9 mouse cellular contexts compared by ENCODE assay signal in the genomic region with DNA sequence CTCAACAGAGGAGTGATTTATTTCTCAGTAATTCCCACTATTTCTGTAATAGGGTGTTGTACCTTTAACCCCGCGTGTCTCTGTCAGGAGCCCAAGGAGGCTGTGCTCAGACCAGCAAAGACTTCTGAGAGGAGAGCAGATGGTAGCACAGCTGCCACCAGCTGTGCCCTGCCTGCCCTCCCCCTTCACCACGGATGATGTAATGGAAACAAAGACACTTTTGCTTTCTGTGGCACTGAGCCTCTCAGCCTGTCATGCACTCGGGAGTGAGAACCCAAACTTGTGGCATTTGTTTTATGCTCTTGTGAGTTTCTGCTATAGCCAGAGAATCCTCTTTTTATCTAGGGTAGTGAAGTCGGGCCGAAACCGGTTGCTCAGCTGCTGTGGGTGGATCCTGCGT.
DNase-seq lines count a peak whose midpoint lies in the region; ATAC-seq and TF ChIP-seq lines count a peak whose summit lies in the region.
"Had no signal": no experiment of that assay in that cellular context is flagged by ENCODE, and none has a peak within 500 bp of the region (broad histone marks: within the 10 kb centered on the region; RNA-seq: fewer than 3 reads in every experiment).

No protein-coding gene starts in this region.

- no peak overlapping the region for H3K9ac ChIP-seq in forebrain, embryonic 12.5 days
- no peak overlapping the region for H3K9ac ChIP-seq in hindbrain, embryonic 11.5 days (ENCODE audit: low read depth, low read length)
- H3K9ac ChIP-seq in liver, embryonic 12.5 days: no peak overlapping the region

- H3K36me3 ChIP-seq in spleen, adult 2 months (ENCODE audit: control insufficient read depth, insufficient read depth, low read length): no peaks in the 10 kb centered on the region
- 0 out of 2 replicates have a peak, but pooled peaks cover 3% of the 10 kb centered on the region for H3K36me3 ChIP-seq in forebrain, embryonic 12.5 days (replicated peaks)
- no peaks in the 10 kb centered on the region for H3K36me3 ChIP-seq in hindbrain, embryonic 11.5 days (ENCODE audit: control insufficient read depth, insufficient read depth, low read length)
- no peaks in the 10 kb centered on the region for H3K36me3 ChIP-seq in myocyte (ENCODE audit: control insufficient read depth, insufficient read depth)
- H3K36me3 ChIP-seq in liver, embryonic 12.5 days: no peaks in the 10 kb centered on the region

- intact Hi-C loops in left cerebral cortex, postnatal 14 days (cut with DNase I): no loop called here

- H3K79me2 ChIP-seq in myocyte (ENCODE audit: control insufficient read depth, insufficient read depth): peaks cover 78% of the 10 kb centered on the region

- 47% methylated on average over 8 of the region's 8 CpGs for WGBS in spleen, adult 2 months
- 31% methylated on average over 8 of the region's 8 CpGs for WGBS in forebrain, embryonic 12.5 days
- 40% methylated on average over 8 of the region's 8 CpGs for WGBS in hindbrain, embryonic 11.5 days
- 52% methylated on average over 8 of the region's 8 CpGs for WGBS in liver, embryonic 12.5 days (ENCODE audit: insufficient replicate concordance)

- no peaks in the 10 kb centered on the region for H3K9me3 ChIP-seq in forebrain, embryonic 12.5 days
- H3K9me3 ChIP-seq in hindbrain, embryonic 11.5 days (ENCODE audit: control insufficient read depth, low read length): no peaks in the 10 kb centered on the region
- H3K9me3 ChIP-seq in liver, embryonic 12.5 days (replicated peaks): no peaks in the 10 kb centered on the region

- ATAC-seq in forebrain, embryonic 12.5 days (ENCODE audit: low FRiP score): peak; percentile 79
- ATAC-seq in hindbrain, embryonic 11.5 days (ENCODE audit: low FRiP score): peak; percentile 86
- ATAC-seq in liver, embryonic 12.5 days: no peak
- no peak for ATAC-seq in erythroid progenitor cell, adult 5-6 weeks (replicated peaks; ENCODE audit: low FRiP score, poor library complexity, severe bottlenecking)

- no peak for TF ChIP-seq POLR2A in spleen, adult 2 months (IDR thresholded peaks at IDR 0.05; ENCODE audit: low read depth, low read length)
- TF ChIP-seq POLR2A in myocyte (IDR thresholded peaks at IDR 0.05; ENCODE audit: insufficient read length, low read depth): peak; percentile 37

- no peaks in the 10 kb centered on the region; the same call in 1 of the 2 replicates for H3K4me1 ChIP-seq in spleen, adult 2 months (ENCODE audit: control insufficient read depth, insufficient read depth, insufficient read length)
- peaks cover 58% of the 10 kb centered on the region for H3K4me1 ChIP-seq in forebrain, embryonic 12.5 days
- H3K4me1 ChIP-seq in hindbrain, embryonic 11.5 days (replicated peaks; ENCODE audit: control insufficient read depth, insufficient read depth, low read length): peaks cover 4% of the 10 kb centered on the region
- H3K4me1 ChIP-seq in liver, embryonic 12.5 days: 0 out of 2 replicates have a peak, but pooled peaks cover 18% of the 10 kb centered on the region

- H3K27me3 ChIP-seq in spleen, adult 2 months (ENCODE audit: control insufficient read depth, insufficient read depth, low read length): no peaks in the 10 kb centered on the region
- H3K27me3 ChIP-seq in forebrain, embryonic 12.5 days: no peaks in the 10 kb centered on the region
- H3K27me3 ChIP-seq in hindbrain, embryonic 11.5 days (ENCODE audit: control insufficient read depth, insufficient read depth, low read length): no peaks in the 10 kb centered on the region
- no peaks in the 10 kb centered on the region for H3K27me3 ChIP-seq in myocyte (ENCODE audit: control insufficient read depth, insufficient read depth, insufficient read length)
- H3K27me3 ChIP-seq in liver, embryonic 12.5 days (replicated peaks): no peaks in the 10 kb centered on the region; the same call in none of the 2 replicates

- peak overlapping the region; percentile 32 for H3K4me2 ChIP-seq in forebrain, embryonic 12.5 days
- H3K4me2 ChIP-seq in hindbrain, embryonic 11.5 days (replicated peaks; ENCODE audit: low read depth, low read length): no peak overlapping the region
- peak overlapping the region; percentile 65 for H3K4me2 ChIP-seq in myocyte (ENCODE audit: low read depth)
- no peak overlapping the region for H3K4me2 ChIP-seq in liver, embryonic 12.5 days

- no peak overlapping the region for H3K27ac ChIP-seq in spleen, adult 2 months (ENCODE audit: insufficient read depth, low read length)
- peak overlapping the region; percentile 83 for H3K27ac ChIP-seq in forebrain, embryonic 12.5 days
- peak overlapping the region; percentile 37; the same call in 1 of the 2 replicates for H3K27ac ChIP-seq in hindbrain, embryonic 11.5 days (ENCODE audit: low read depth, low read length)
- no peak overlapping the region for H3K27ac ChIP-seq in liver, embryonic 12.5 days
- H3K27ac ChIP-seq: left cerebral cortex, adult 2 months had no signal

- no peak for TF ChIP-seq CTCF in spleen, adult 2 months (IDR thresholded peaks at IDR 0.05; ENCODE audit: extremely low read depth, insufficient read depth, insufficient read length, insufficient replicate concordance)

- no peak overlapping the region for H3ac ChIP-seq in myocyte (ENCODE audit: control insufficient read depth, insufficient read length)

- DNase-seq in spleen, adult 2 months (ENCODE audit: low read depth in 1 of 2, low spot score in 2 of 2): peak; percentile 8 to 14
- no peak for DNase-seq in spleen, postnatal 14 days (ENCODE audit: low spot score in 2 of 2)
- peak; percentile 71 for DNase-seq in hindbrain, embryonic 11.5 days (ENCODE audit: low spot score)
- peak; percentile 21 to 60 for DNase-seq in left cerebral cortex, postnatal 14 days (ENCODE audit: low spot score in 2 of 2)

- no peak overlapping the region for H3K4me3 ChIP-seq in spleen, adult 2 months (ENCODE audit: extremely low read depth, insufficient read depth, insufficient read length)
- no peak overlapping the region for H3K4me3 ChIP-seq in forebrain, embryonic 12.5 days (replicated peaks)
- no peak overlapping the region for H3K4me3 ChIP-seq in hindbrain, embryonic 11.5 days (ENCODE audit: low read depth, low read length)
- no peak overlapping the region for H3K4me3 ChIP-seq in myocyte
- no peak overlapping the region for H3K4me3 ChIP-seq in liver, embryonic 12.5 days
- H3K4me3 ChIP-seq: left cerebral cortex, adult 2 months had no signal

TF ChIP-seq in myocyte, 11 proteins besides CTCF, POLR2A, EP300 and RAD21:
- TF ChIP-seq TCF12 (IDR thresholded peaks at IDR 0.05; ENCODE audit: insufficient read depth, poor library complexity, severe bottlenecking) (peak; percentile 99), USF1 (IDR thresholded peaks at IDR 0.05; ENCODE audit: low read depth) (no peak), MYOG (IDR thresholded peaks at IDR 0.05; ENCODE audit: control insufficient read depth in 1 of 3, insufficient read depth in 1 of 3, insufficient read length in 2 of 3, low read depth in 2 of 3) (peak; percentile 99 to 100 (median 99)), POLR2AphosphoS2 (IDR thresholded peaks at IDR 0.05; ENCODE audit: insufficient read length, low read depth) (no peak), TCF3 (IDR thresholded peaks at IDR 0.05; ENCODE audit: insufficient read length, low read depth) (peak; percentile 100), REST (IDR thresholded peaks at IDR 0.05; ENCODE audit: insufficient read depth, insufficient read length) (no peak), CEBPB (IDR thresholded peaks at IDR 0.05; ENCODE audit: insufficient read depth, poor library complexity, severe bottlenecking) (peak; percentile 72), SRF (IDR thresholded peaks at IDR 0.05; ENCODE audit: control insufficient read depth, insufficient read length, low read depth) (no peak), E2F4 (IDR thresholded peaks at IDR 0.05; ENCODE audit: insufficient read depth) (no peak), MYOD1 (IDR thresholded peaks at IDR 0.05; ENCODE audit: control insufficient read depth in 1 of 3, insufficient read length in 2 of 3, low read depth in 2 of 3) (peak; percentile 97 to 100 (median 99)), MAX (IDR thresholded peaks at IDR 0.05; ENCODE audit: low read depth) (no peak)

Comparison
In these comparisons a context has a peak if more than half of its experiments do, and no peak if none do; other contexts are left out.
1. DNase-seq: peak in spleen, adult 2 months (2 of 2), hindbrain, embryonic 11.5 days (single experiment) and left cerebral cortex, postnatal 14 days (2 of 2); none in spleen, postnatal 14 days (0 of 2).
2. H3K27ac ChIP-seq: peak in forebrain, embryonic 12.5 days (single experiment) and hindbrain, embryonic 11.5 days (single experiment); none in spleen, adult 2 months (single experiment) and liver, embryonic 12.5 days (single experiment).
3. ATAC-seq: peak in forebrain, embryonic 12.5 days (single experiment) and hindbrain, embryonic 11.5 days (single experiment); none in liver, embryonic 12.5 days (single experiment) and erythroid progenitor cell, adult 5-6 weeks (single experiment).
4. H3K4me2 ChIP-seq: peak in forebrain, embryonic 12.5 days (single experiment) and myocyte (single experiment); none in hindbrain, embryonic 11.5 days (single experiment) and liver, embryonic 12.5 days (single experiment).